Mouse (Mus musculus) forebrain, embryonic 15.5 days (tissue): ENCODE measurements around the gene Olfr1351. TPM values are rescaled to one million over a fixed set of nuclear protein-coding genes. Genes with fewer than 3 reads are reported as not detected.
"Not testable (repeated sequence)": the region's sequence is repeated elsewhere in the genome, so short reads cannot be mapped to it uniquely, and the experiment has no call there.

Experiments
- ATAC-seq: fragments of 200-750 bp; cut with Nextera tagmentation; replicated peaks from 2 replicates; pipeline ENCODE4 v1.8.0; 2017; ENCODE audit warnings: mild to moderate bottlenecking, moderate TSS enrichment, moderate library complexity
- H3K27ac ChIP-seq: fragments of 300-500 bp; sonication (generic); replicated peaks from 2 replicates; pipeline ENCODE4 v1.5.1; 2015; ENCODE audit warnings: mild to moderate bottlenecking, inconsistent platforms
- H3K27me3 ChIP-seq: fragments of 300-500 bp; sonication (generic); 2 replicates; pipeline ENCODE4 v1.6.1; 2015; ENCODE audit warnings: inconsistent platforms
- H3K36me3 ChIP-seq: fragments of 300-500 bp; sonication (generic); 2 replicates; pipeline ENCODE4 v1.6.1; 2015; ENCODE audit warnings: mild to moderate bottlenecking, inconsistent platforms
- H3K4me1 ChIP-seq: fragments of 300-500 bp; sonication (generic); 2 replicates; pipeline ENCODE4 v1.6.1; 2015; ENCODE audit warnings: inconsistent platforms
- H3K4me2 ChIP-seq: fragments of 300-500 bp; sonication (generic); replicated peaks from 2 replicates; pipeline ENCODE4 v1.6.1; 2015; ENCODE audit warnings: mild to moderate bottlenecking, inconsistent platforms
- H3K4me3 ChIP-seq: fragments of 300-500 bp; sonication (generic); 2 replicates; pipeline ENCODE4 v1.5.1; 2015; ENCODE audit warnings: mild to moderate bottlenecking, inconsistent platforms
- H3K9ac ChIP-seq: fragments of 300-500 bp; sonication (generic); replicated peaks from 2 replicates; pipeline ENCODE4 v1.6.1; 2015; ENCODE audit warnings: mild to moderate bottlenecking, inconsistent platforms
- H3K9me3 ChIP-seq: fragments of 300-500 bp; sonication (generic); 2 replicates; pipeline ENCODE4 v1.6.1; 2016; ENCODE audit warnings: inconsistent platforms
- WGBS: fragments of 180-500 bp; shearing (Covaris S2); methylation state at CpG from one replicate; pipeline ENCODE4 v1.1.7; 2015; ENCODE audit warnings: mixed read lengths; 5-methylcytosine and 5-hydroxymethylcytosine counted together
- polyA plus RNA-seq: library from polyadenylated mRNA; unstranded; fragments of >200 nt; fragmentation: Nextera tagmentation; extraction: Ambion mirVana; gene quantifications from 2 replicates; pipeline ENCODE4 v1.2.1, GENCODE M21; 2015

Gene Olfr1351
- polyA plus RNA-seq: not detected in 2 replicates

DNA sequence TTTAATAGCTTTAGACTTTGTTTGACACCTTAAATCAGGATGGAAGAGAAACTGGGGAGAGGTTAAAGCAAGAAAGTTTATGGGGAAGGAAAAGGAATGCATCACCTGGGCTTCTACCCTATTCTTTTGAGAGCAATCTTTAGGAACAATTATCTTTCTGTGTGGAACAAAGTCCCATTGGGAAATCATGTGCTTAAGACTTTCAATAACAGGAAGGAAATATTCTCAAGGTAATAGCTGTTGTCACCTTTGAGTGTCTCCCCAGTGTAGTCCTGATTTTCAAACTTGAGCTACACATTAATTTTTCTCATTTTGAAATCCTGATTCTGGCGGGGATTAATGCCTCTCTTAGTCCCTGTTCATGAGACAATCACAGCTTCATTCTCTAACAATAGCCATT, at the start of gene Olfr1351:
TSS of gene Olfr1351 (plus strand) at position 301 of the 400 bp plus-strand sequence.
- no peak within 1 kb of the TSS for H3K9ac ChIP-seq
- no peak within 1 kb of the TSS for H3K27ac ChIP-seq
- H3K4me2 ChIP-seq: no peak within 1 kb of the TSS
- no peaks in the 10 kb centered on the region for H3K36me3 ChIP-seq
- H3K4me1 ChIP-seq: no peaks in the 10 kb centered on the region
- WGBS: 62% methylated on average over 1 of the region's 1 CpGs
- no peak for ATAC-seq
- no peaks in the 10 kb centered on the region for H3K27me3 ChIP-seq
- H3K9me3 ChIP-seq: no peaks in the 10 kb centered on the region
- no peak within 1 kb of the TSS for H3K4me3 ChIP-seq

DNA sequence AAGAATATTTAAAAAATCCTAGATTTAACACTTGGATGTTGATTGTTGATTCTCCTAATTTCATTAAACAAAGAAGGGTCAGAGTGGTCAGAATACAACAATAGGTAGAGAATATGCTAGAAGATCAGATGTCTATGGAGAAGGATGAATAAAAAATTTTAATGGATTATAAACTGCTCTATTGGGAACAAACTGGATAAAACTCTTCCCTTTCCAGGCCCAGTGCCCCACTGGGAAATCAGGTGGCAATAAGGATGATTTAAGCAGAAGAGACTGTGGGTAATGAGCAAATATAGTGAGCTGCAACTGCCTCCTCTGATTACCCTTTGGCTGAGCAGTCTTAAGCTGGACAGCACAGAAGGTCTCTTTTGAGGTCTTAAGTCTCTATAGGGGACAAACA, 49.3 kb upstream of the Olfr1351 start, which contains the start of gene Olfr1353:
TSS of gene Olfr1353 (plus strand) at position 301 of the 400 bp plus-strand sequence.
- not testable (repeated sequence) for H3K4me2 ChIP-seq, H3K36me3 ChIP-seq, H3K4me1 ChIP-seq, H3K4me3 ChIP-seq, H3K27me3 ChIP-seq, ATAC-seq, H3K9ac ChIP-seq, H3K9me3 ChIP-seq, H3K27ac ChIP-seq

DNA sequence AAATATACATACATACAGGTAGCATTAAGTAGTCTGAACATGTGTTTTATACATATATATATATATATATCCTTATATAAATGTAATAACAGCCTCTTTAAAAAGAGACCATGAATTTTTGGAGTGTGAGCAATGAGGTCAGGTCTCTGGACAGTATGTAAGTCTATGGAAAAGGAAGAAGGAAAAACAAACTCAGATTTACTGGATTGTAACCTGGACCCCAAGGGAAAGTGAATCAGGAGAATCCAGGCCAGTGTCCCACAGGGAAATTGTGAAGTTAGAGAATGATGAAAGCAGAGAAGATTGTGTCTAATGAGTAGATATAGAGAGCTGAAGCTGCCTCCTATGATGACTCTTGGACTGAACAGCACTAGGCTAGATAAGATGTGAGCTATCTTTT, 31.5 kb upstream of the Olfr1351 start, which contains the start of gene Olfr1352:
TSS of gene Olfr1352 (plus strand) at position 301 of the 400 bp plus-strand sequence.
- H3K4me3 ChIP-seq: no peak within 1 kb of the TSS
- ATAC-seq: no peak
- no peaks in the 10 kb centered on the region for H3K9me3 ChIP-seq
- no peak within 1 kb of the TSS for H3K27ac ChIP-seq
- H3K9ac ChIP-seq: no peak within 1 kb of the TSS
- no peaks in the 10 kb centered on the region for H3K27me3 ChIP-seq
- no peaks in the 10 kb centered on the region for H3K36me3 ChIP-seq
- no peak within 1 kb of the TSS for H3K4me2 ChIP-seq
- H3K4me1 ChIP-seq: no peaks in the 10 kb centered on the region

DNA sequence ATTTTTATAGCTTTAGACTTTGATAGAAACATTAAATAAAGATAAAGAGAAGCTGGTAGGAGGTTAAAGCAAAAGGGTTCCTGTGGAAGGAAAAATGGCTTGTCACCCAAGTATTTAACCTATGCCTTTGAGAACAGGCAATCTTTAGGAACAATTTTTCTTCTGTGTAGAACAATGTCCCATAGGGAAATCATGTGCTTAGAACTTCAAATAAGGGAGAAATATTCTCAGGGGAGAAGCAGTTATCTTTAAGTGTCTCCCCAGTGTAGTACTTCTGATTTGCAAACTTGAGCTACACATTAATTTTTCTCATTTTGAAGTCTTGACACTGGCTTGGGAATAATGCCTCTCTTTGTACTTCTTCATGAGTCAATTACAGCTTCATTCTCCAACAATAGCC, 16.2 kb downstream of the Olfr1351 start, which contains the start of gene Olfr57:
TSS of gene Olfr57 (plus strand) at position 301 of the 400 bp plus-strand sequence.
- Histone ChIP-seq H3K4me3 (no peak within 1 kb of the TSS), H3K9ac (no peak within 1 kb of the TSS), H3K4me1 (no peaks in the 10 kb centered on the region), H3K27me3 (no peaks in the 10 kb centered on the region), H3K9me3 (no peaks in the 10 kb centered on the region), H3K4me2 (no peak within 1 kb of the TSS), H3K36me3 (no peaks in the 10 kb centered on the region), H3K27ac (no peak within 1 kb of the TSS)
- no peak for ATAC-seq

DNA sequence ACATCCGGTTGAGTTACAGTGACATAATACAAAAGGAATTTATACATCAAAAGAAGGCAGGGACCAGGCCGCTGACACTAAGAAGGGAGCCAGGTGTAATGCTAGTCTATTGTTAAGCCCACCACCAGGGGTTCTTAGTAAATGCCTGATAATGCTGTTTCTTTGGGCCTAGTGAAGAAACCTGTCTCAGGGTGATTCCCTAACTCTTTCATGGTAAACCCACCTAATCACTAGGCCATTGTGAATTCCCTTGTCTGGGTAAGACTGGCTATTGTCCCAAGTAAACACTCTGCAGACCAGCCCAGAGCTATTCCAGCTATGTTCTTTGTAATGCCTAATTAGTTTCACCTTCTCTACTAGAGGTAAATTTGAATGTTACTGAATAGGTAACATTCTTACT, 30.2 kb downstream of the Olfr1351 start:
- not testable (repeated sequence) for H3K4me3 ChIP-seq, H3K4me1 ChIP-seq, H3K36me3 ChIP-seq, H3K9me3 ChIP-seq, H3K27me3 ChIP-seq, H3K4me2 ChIP-seq, ATAC-seq, H3K27ac ChIP-seq, H3K9ac ChIP-seq
- WGBS: 80% methylated on average over 2 of the region's 2 CpGs

DNA sequence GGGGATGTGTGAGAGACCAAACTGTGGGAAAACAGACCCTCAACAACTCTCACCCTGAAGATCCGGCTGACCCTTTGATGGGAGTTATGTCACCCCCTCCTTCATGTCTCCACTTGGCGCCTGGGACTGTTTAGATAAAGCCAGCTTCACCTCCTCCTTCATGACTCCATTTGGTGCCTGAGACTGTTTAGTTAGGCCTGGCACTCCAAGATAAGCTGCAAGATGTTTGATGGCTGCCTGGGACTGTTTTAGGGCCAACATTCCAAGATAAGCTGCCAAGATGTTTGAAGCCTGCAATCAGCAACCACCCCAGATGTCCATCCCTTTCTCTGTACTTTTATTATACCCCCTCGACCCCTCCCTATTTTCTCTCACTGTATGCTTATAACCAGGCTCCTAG, 45.1 kb downstream of the Olfr1351 start:
- 91% methylated on average over 3 of the region's 3 CpGs for WGBS
- not testable (repeated sequence) for H3K9ac ChIP-seq, H3K27ac ChIP-seq, H3K27me3 ChIP-seq, H3K4me1 ChIP-seq, H3K4me2 ChIP-seq, H3K4me3 ChIP-seq, ATAC-seq
- Histone ChIP-seq H3K9me3 (peaks cover 23% of the 10 kb centered on the region), H3K36me3 (peaks cover 65% of the 10 kb centered on the region)

Other genes starting within 250 kb of the Olfr1351 start
- 4.4 and 4.8 TPM in 2 replicates for gene Slc1a6, start 232.0 kb upstream of the Olfr1351 start, polyA plus RNA-seq
- gene Olfr1356, start 160.3 kb upstream of the Olfr1351 start, polyA plus RNA-seq: not detected in 2 replicates
- not detected in 2 replicates for gene Olfr1355, start 136.9 kb upstream of the Olfr1351 start, polyA plus RNA-seq
- gene Olfr1354, start 99.3 kb upstream of the Olfr1351 start, polyA plus RNA-seq: not detected in 2 replicates
- not detected in 2 replicates for gene Olfr8, start 61.8 kb upstream of the Olfr1351 start, polyA plus RNA-seq
- gene Olfr1353, start 49.2 kb upstream of the Olfr1351 start, polyA plus RNA-seq: not detected in 2 replicates
- not detected in 2 replicates for gene Olfr1352, start 31.4 kb upstream of the Olfr1351 start, polyA plus RNA-seq
- 0.26 and 0.51 TPM in 2 replicates for gene Olfr57, start 16.3 kb downstream of the Olfr1351 start, polyA plus RNA-seq
- 58.7 and 59.5 TPM in 2 replicates for gene 2610008E11Rik, start 85.1 kb downstream of the Olfr1351 start, polyA plus RNA-seq
- gene Vmn2r80, start 136.3 kb downstream of the Olfr1351 start, polyA plus RNA-seq: not detected in 2 replicates
- gene Vmn2r81, start 235.2 kb downstream of the Olfr1351 start, polyA plus RNA-seq: not detected in 2 replicates